Mouse (Mus musculus) hindbrain, embryonic 14.5 days (tissue): ENCODE results near the gene Ttyh2. TPM values are rescaled to one million over a fixed set of nuclear protein-coding genes. Genes with fewer than 3 reads are reported as not detected.

Experiments used
- ATAC-seq: fragments of 200-750 bp; cut with Nextera tagmentation; 2 replicates; pipeline ENCODE4 v1.8.0; 2017; ENCODE audit warnings: moderate number of reproducible peaks, mild to moderate bottlenecking, moderate TSS enrichment, moderate library complexity; ENCODE audit not compliant: low FRiP score
- DNase-seq: peaks from one replicate; pipeline ENCODE4 v3.0.0-alpha.2; 2015; ENCODE audit warnings: low spot score
- H3K27ac ChIP-seq: fragments of 300-500 bp; sonication (generic); 2 replicates; pipeline ENCODE4 v1.5.1; 2014; ENCODE audit warnings: mild to moderate bottlenecking, moderate library complexity
- H3K27me3 ChIP-seq: fragments of 300-500 bp; sonication (generic); 2 replicates; pipeline ENCODE4 v1.6.1; 2014; ENCODE audit warnings: mild to moderate bottlenecking, low read length, mixed read lengths; ENCODE audit not compliant: control insufficient read depth, insufficient read depth
- H3K36me3 ChIP-seq: fragments of 300-500 bp; sonication (generic); replicated peaks from 2 replicates; pipeline ENCODE4 v1.6.1; 2014; ENCODE audit not compliant: control insufficient read depth, insufficient read depth
- H3K4me1 ChIP-seq: fragments of 300-500 bp; sonication (generic); replicated peaks from 2 replicates; pipeline ENCODE4 v1.6.1; 2014; ENCODE audit warnings: antibody characterized with exemption, low read length, mixed read lengths; ENCODE audit not compliant: control insufficient read depth, insufficient read depth
- H3K4me2 ChIP-seq: fragments of 300-500 bp; sonication (generic); replicated peaks from 2 replicates; pipeline ENCODE4 v1.6.1; 2014; ENCODE audit warnings: mild to moderate bottlenecking, moderate library complexity
- H3K4me3 ChIP-seq: fragments of 300-500 bp; sonication (generic); replicated peaks from 2 replicates; pipeline ENCODE4 v1.5.1; 2014; ENCODE audit warnings: mild to moderate bottlenecking, low read length
- H3K9ac ChIP-seq: fragments of 300-500 bp; sonication (generic); 2 replicates; pipeline ENCODE4 v1.6.1; 2014
- H3K9me3 ChIP-seq: fragments of 300-500 bp; sonication (generic); 2 replicates; pipeline ENCODE4 v1.6.1; 2016; ENCODE audit warnings: low read length; ENCODE audit not compliant: control insufficient read depth
- WGBS: fragments of 180-500 bp; shearing (Covaris S2); extraction: QIAGEN DNeasy Blood & Tissue Kit; methylation state at CpG from one replicate; pipeline ENCODE4 v1.1.7; 2014; 5-methylcytosine and 5-hydroxymethylcytosine counted together
- polyA plus RNA-seq: library from polyadenylated mRNA; unstranded; fragments of >200 nt; fragmentation: Nextera tagmentation; extraction: Ambion mirVana; gene quantifications from 2 replicates; pipeline ENCODE4 v1.2.1, GENCODE M21; 2014

Ttyh2 gene
- polyA plus RNA-seq, 1 experiment from 2014 or later: 35.1 TPM

DNA sequence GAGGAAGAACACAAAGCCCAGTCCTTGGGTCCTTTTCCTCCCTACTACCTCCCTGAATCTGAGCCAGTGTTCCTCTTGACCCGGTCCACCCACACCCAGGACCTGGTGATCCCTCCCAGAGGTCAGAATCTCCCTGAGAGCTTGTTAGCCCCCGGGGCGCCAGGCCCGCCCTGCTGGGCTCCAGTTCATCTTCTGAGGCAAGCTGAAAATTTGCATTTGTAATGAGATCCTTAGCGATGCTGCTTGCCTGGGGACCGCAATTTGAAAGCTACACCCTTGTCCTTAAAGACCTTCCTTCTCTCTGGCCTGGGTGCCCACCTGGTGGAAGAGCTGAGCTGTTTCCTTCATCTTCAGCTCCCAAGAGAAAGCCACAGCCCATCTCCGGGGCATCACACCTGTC is 17.4 kb downstream of the Ttyh2 start:
- DNase-seq (no peak), ATAC-seq (no peak)
- Histone ChIP-seq H3K36me3 (no peaks in the 10 kb centered on the region), H3K4me2 (no peak overlapping the region), H3K9me3 (no peaks in the 10 kb centered on the region), H3K27ac (no peak overlapping the region), H3K9ac (no peak overlapping the region), H3K27me3 (no peaks in the 10 kb centered on the region), H3K4me3 (no peak overlapping the region), H3K4me1 (no peaks in the 10 kb centered on the region)
- WGBS: 37% methylated on average over 7 of the region's 7 CpGs

DNA sequence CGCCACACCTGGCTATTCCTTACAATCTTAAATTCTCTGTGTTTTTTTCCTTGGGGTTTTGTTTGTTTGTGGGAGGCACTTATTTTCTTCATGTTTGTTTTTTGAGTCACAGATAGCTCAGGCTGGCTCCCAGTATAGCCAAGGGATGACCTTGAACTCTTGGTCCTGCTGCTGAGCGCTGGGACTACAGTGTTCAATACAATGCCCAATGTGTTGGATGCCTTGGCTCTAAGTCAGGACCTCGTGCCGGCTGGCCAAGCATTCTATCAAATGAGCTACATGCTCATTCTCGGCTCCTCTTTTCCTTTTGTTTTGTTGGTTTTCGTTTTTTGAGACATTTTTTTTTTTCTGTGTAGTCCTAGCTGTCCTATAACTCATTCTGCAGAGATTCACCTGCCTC is 18.2 kb downstream of the Ttyh2 start:
- Histone ChIP-seq H3K9me3 (no peaks in the 10 kb centered on the region), H3K27ac (no peak overlapping the region), H3K4me1 (no peaks in the 10 kb centered on the region), H3K27me3 (no peaks in the 10 kb centered on the region), H3K9ac (no peak overlapping the region), H3K36me3 (no peaks in the 10 kb centered on the region), H3K4me2 (no peak overlapping the region), H3K4me3 (no peak overlapping the region)
- no peak for DNase-seq
- no peak for ATAC-seq
- WGBS: 90% methylated on average over 6 of the region's 6 CpGs

DNA sequence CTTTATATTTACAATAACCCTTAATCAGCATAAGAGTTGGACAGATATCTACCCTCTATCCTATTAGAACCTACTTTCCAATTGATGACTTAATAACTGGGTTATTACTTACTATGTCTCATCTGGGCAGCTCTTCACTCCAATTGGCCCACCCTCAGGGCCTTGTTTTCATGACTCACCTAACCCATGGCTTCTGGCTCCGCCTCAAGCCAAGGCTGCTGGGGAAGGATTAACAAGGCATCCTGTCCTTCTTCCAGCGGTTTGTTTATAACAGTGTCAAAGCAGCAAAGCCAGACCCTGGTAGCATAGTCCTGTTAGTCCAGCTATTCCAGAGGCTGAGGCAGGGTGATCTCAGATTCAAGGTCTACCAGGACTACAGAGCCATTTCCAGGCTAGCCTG is 19.2 kb downstream of the Ttyh2 start:
- no peak for ATAC-seq
- Histone ChIP-seq H3K4me1 (no peaks in the 10 kb centered on the region), H3K27ac (no peak overlapping the region), H3K9me3 (no peaks in the 10 kb centered on the region), H3K4me2 (no peak overlapping the region), H3K36me3 (no peaks in the 10 kb centered on the region), H3K4me3 (no peak overlapping the region), H3K27me3 (no peaks in the 10 kb centered on the region), H3K9ac (no peak overlapping the region)
- WGBS: 79% methylated on average over 2 of the region's 2 CpGs
- DNase-seq: no peak

DNA sequence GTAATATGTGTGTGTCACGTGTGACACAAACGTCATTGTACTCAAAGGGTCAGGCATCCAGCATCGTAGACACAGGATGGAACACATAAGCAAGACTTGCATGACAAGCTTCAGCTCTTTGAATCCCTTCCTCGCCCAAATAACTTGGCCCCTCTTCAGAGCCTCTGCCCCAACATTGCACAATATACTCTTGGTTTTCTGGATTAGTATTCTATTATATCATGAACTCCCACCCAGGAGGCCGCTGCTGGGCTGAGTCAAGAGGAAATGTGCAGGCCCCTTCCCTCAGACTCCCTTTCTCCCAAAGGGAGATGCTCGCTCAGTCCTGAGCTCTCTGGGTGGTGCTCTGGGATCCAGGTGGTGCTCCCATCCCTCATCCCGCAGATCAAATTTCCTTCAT is 23.3 kb downstream of the Ttyh2 start:
- no peak for ATAC-seq
- H3K27me3 ChIP-seq: no peaks in the 10 kb centered on the region

DNA sequence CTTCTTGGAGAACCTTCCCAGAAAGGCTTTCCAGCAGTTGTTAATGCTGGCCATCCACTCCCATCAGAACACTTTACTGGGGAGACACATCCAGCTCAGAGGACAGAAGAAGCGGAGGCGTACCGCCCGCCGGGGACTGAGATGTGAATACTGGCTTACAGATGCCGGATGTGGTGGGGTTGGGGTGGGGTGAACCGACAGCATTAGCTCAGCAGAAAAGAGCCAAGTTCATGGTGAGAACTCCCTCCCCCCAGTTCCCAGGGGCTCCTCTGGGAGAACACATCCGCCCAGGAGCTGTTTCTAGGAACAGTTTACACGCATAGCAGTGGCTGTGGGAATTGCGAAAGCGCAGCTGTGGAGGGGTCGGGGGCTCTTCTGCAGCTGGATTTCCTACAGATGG is 24.3 kb downstream of the Ttyh2 start:
- no peak overlapping the region for H3K4me3 ChIP-seq
- H3K27me3 ChIP-seq: no peaks in the 10 kb centered on the region
- H3K9me3 ChIP-seq: no peaks in the 10 kb centered on the region
- WGBS: 84% methylated on average over 12 of the region's 12 CpGs
- DNase-seq: no peak
- ATAC-seq: no peak
- no peak overlapping the region for H3K4me2 ChIP-seq
- no peak overlapping the region for H3K9ac ChIP-seq
- H3K27ac ChIP-seq: no peak overlapping the region
- H3K4me1 ChIP-seq: peaks cover 17% of the 10 kb centered on the region; the same call in 1 of the 2 replicates
- no peaks in the 10 kb centered on the region for H3K36me3 ChIP-seq

More for the DNA sequence above, 23.3 kb downstream of the Ttyh2 start:
- 96% methylated on average over 7 of the region's 7 CpGs for WGBS
- H3K36me3 ChIP-seq: no peaks in the 10 kb centered on the region
- no peak overlapping the region for H3K4me2 ChIP-seq
- H3K4me3 ChIP-seq: no peak overlapping the region
- H3K9ac ChIP-seq: no peak overlapping the region
- H3K4me1 ChIP-seq: 0 out of 2 replicates have a peak, but pooled peaks cover 7% of the 10 kb centered on the region
- no peak for DNase-seq
- H3K9me3 ChIP-seq: no peaks in the 10 kb centered on the region
- H3K27ac ChIP-seq: no peak overlapping the region

DNA sequence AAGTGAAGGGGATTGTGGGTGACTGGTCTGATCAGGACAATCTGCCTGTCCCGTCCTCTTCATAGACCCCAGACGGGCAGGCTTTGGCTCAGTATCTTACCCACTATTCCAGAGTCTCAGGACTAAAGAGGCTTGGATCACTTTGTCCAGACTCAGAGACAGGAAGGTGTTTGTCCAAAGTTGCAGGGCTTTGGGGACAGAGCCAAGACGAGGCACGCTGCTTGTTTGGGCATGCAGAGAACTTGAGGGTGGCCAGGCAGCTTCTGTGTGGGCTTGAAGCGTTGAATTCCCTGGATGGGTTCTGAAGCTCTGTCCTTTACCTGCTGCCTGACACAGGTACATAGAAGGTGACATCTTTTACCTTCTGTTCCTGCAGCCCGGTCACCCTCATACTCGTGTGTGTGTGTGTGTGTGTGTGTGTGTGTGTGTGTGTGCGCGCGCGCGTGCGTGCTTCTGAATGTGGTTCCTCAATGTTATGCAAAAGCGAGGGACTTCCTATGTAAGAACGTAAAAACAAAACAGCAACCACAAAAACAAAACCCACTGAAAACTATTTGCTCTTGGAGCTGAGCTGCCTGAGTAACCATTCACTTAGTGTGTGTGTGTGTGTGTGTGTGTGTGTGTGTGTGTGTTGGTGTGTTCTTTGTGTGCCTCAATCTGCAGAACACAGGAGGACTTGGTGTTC is 27.2 kb downstream of the Ttyh2 start:
- H3K9me3 ChIP-seq: no peaks in the 10 kb centered on the region
- no peak overlapping the region for H3K9ac ChIP-seq
- no peaks in the 10 kb centered on the region for H3K36me3 ChIP-seq
- peak overlapping the region; percentile 24; the same call in 1 of the 2 replicates for H3K27ac ChIP-seq
- no peaks in the 10 kb centered on the region for H3K27me3 ChIP-seq
- no peak for DNase-seq
- H3K4me2 ChIP-seq: no peak overlapping the region
- no peak overlapping the region for H3K4me3 ChIP-seq
- no peak for ATAC-seq
- WGBS: 86% methylated on average over 15 of the region's 15 CpGs
- peaks cover 20% of the 10 kb centered on the region; the same call in 1 of the 2 replicates for H3K4me1 ChIP-seq

DNA sequence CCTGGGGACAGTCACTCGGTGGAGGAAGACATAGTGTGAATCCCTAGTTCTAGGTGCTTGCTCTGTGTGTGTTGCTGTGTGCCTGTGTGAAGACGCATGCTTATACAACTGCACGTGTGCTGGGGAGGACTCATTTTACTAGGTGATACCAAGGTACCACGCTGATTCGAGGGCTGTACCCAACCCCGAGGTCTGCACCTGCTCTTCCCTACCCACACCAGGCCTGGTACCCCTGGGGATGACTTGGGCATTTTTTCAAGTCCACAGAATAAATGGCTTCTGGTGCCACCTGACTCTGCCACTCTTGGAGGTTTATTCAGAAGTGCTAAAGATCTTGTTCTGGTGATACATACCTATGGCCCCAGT is 27.7 kb downstream of the Ttyh2 start:
- WGBS: 77% methylated on average over 6 of the region's 6 CpGs
- DNase-seq: no peak
- Histone ChIP-seq H3K27me3 (no peaks in the 10 kb centered on the region), H3K4me1 (peaks cover 20% of the 10 kb centered on the region; the same call in 1 of the 2 replicates), H3K4me3 (no peak overlapping the region), H3K9me3 (no peaks in the 10 kb centered on the region), H3K9ac (no peak overlapping the region), H3K36me3 (no peaks in the 10 kb centered on the region), H3K4me2 (no peak overlapping the region), H3K27ac (peak overlapping the region; percentile 17; the same call in 1 of the 2 replicates)
- ATAC-seq: no peak

DNA sequence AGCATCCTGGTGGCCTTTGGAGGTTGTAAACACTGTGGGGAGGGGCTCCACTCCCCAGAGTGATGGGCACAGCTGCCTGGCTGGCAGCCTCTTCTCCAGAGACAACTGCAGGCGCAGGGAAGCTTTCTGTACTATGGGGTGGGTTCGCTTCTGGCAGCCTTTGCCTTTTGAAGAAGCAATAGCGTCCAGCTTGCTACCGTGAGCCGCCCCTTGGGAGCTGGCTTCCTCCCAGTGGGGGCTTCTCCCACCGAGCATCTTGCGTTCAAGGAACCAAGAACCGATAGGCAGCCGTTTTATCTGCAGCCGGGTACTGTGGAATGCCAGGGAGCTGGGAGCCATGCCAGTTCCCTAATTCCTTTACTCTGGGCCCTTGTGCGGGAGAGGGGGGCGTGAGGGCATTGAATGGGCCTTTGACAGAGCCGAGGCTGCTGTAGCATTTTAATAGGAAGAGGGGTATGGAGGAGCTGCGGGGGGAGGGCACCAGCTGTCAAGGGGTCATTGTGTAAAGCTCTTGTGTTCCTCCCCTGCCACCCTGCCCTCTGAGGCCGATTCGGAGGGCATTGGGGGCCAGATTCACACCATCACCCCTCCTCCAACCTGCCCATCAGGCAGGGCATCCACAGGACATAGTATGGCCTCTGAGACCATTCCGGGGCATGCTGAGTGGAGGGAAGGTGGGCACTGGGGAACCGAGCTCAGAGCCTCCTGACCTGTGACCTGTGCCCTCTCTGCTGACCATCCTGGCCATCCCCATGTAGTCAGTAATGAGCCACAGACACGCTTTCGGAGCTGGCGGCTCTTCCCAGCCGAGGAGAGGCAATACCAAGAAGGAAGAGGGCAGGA is 29.1 kb downstream of the Ttyh2 start:
- Histone ChIP-seq H3K4me2 (no peak overlapping the region), H3K9ac (0 out of 2 replicates have a peak overlapping the region, but pooled peaks have one; percentile 0)
- peak; percentile 71 for DNase-seq

DNA sequence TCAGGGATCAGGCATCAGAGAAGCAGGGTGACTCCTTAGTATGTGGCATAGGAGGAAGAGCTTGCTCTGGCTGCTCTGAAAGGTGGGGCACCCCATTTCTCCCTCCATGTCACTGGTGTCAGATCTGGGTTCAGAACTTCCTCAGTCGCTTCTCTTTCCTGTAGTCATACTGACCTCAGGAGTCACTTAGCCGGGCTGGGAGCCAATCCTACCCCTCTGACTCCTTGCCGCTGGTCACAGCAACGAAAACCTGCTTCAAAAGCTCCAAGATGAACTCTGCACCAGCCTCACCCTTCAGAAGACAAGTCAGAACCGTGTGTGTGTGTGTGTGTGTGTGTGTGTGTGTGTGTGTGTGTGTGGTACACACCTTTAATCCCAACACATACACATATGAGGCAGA is 31.1 kb downstream of the Ttyh2 start:
- Histone ChIP-seq H3K36me3 (no peaks in the 10 kb centered on the region), H3K27me3 (no peaks in the 10 kb centered on the region), H3K9ac (no peak overlapping the region), H3K9me3 (no peaks in the 10 kb centered on the region), H3K27ac (no peak overlapping the region), H3K4me1 (peaks cover 20% of the 10 kb centered on the region; the same call in 1 of the 2 replicates), H3K4me3 (no peak overlapping the region), H3K4me2 (no peak overlapping the region)
- WGBS: 85% methylated on average over 5 of the region's 5 CpGs
- DNase-seq: no peak
- no peak for ATAC-seq

More for the DNA sequence above, 29.1 kb downstream of the Ttyh2 start:
- Histone ChIP-seq H3K27ac (peak overlapping the region; percentile 45), H3K9me3 (no peaks in the 10 kb centered on the region), H3K36me3 (no peaks in the 10 kb centered on the region), H3K4me1 (peaks cover 20% of the 10 kb centered on the region; the same call in 1 of the 2 replicates), H3K4me3 (no peak overlapping the region), H3K27me3 (no peaks in the 10 kb centered on the region)
- ATAC-seq: peak; percentile 89
- WGBS: 25% methylated on average over 22 of the region's 22 CpGs
